Mouse (Mus musculus) liver, embryonic 14.5 days (tissue): ENCODE results near the gene Dennd1a. TPM values are rescaled to one million over a fixed set of nuclear protein-coding genes. Genes with fewer than 3 reads are reported as not detected.

Experiments
- ATAC-seq: fragments of 200-750 bp; cut with Nextera tagmentation; 2 replicates; pipeline ENCODE4 v1.8.0; 2017; ENCODE audit warnings: moderate number of reproducible peaks, mild to moderate bottlenecking, moderate library complexity; ENCODE audit not compliant: insufficient read depth
- DNase-seq, 3 experiments: peaks; one replicate each; pipeline ENCODE4 v3.0.0-alpha.2; 2012 to 2013; ENCODE audit warnings: low read depth in 3 of 3, low spot score in 3 of 3
- H3K27ac ChIP-seq: fragments of 300-500 bp; sonication (generic); 2 replicates; pipeline ENCODE4 v1.5.1; 2014; ENCODE audit warnings: moderate library complexity, mild to moderate bottlenecking, control low read depth, inconsistent platforms
- H3K27me3 ChIP-seq: fragments of 300-500 bp; sonication (generic); 2 replicates; pipeline ENCODE4 v1.6.1; 2014; ENCODE audit warnings: mild to moderate bottlenecking, low read length, moderate library complexity; ENCODE audit not compliant: control insufficient read depth, insufficient read depth
- H3K36me3 ChIP-seq: fragments of 300-500 bp; sonication (generic); replicated peaks from 2 replicates; pipeline ENCODE4 v1.6.1; 2014; ENCODE audit warnings: low read depth; ENCODE audit not compliant: control insufficient read depth, insufficient read depth
- H3K4me1 ChIP-seq, 2 experiments: fragments of 200-500 bp in 1 of 2; fragments of 300-500 bp in 1 of 2; sonication (generic) in 1 of 2; replicated peaks; 2 replicates each; pipeline ENCODE4 v1.6.1; 2012 to 2014; ENCODE audit warnings: antibody characterized with exemption in 1 of 2, inconsistent platforms in 1 of 2, low read length in 1 of 2; ENCODE audit not compliant: control insufficient read depth in 2 of 2, insufficient read depth in 2 of 2
- H3K4me2 ChIP-seq: fragments of 300-500 bp; sonication (generic); 2 replicates; pipeline ENCODE4 v1.6.1; 2014; ENCODE audit warnings: low read depth, mild to moderate bottlenecking, control low read depth, moderate library complexity
- H3K4me3 ChIP-seq, 2 experiments: fragments of 200-500 bp in 1 of 2; fragments of 300-500 bp in 1 of 2; sonication (generic) in 1 of 2; 2 replicates each; pipeline ENCODE4 v1.5.1; 2012 to 2014; ENCODE audit warnings: low read depth in 2 of 2, low read length in 2 of 2, mild to moderate bottlenecking in 2 of 2, control low read depth in 1 of 2, inconsistent platforms in 1 of 2, moderate library complexity in 1 of 2; ENCODE audit not compliant: insufficient read depth in 1 of 2
- H3K9ac ChIP-seq: fragments of 300-500 bp; sonication (generic); replicated peaks from 2 replicates; pipeline ENCODE4 v1.6.1; 2014; ENCODE audit warnings: mild to moderate bottlenecking, control low read depth, moderate library complexity
- H3K9me3 ChIP-seq: fragments of 300-500 bp; sonication (generic); 2 replicates; pipeline ENCODE4 v1.6.1; 2016; ENCODE audit warnings: low read length, mixed read lengths; ENCODE audit not compliant: control insufficient read depth
- CTCF ChIP-seq: IDR thresholded peaks from 2 replicates; pipeline ENCODE4 v1.5.1; 2016; ENCODE audit warnings: antibody characterized with exemption, low read depth, control low read depth
- EP300 ChIP-seq: IDR thresholded peaks from 2 replicates; pipeline ENCODE4 v1.6.1; 2016; ENCODE audit warnings: antibody characterized with exemption, low read depth
- whole genome bisulfite sequencing: fragments of 180-500 bp; shearing (Covaris S2); extraction: QIAGEN DNeasy Blood & Tissue Kit; methylation state at CpG from one replicate; pipeline ENCODE4 v1.1.7; 2014; ENCODE audit not compliant: insufficient replicate concordance; 5-methylcytosine and 5-hydroxymethylcytosine counted together
- polyA plus RNA-seq, 2 experiments: library from polyadenylated mRNA; depleted of rRNA in 1 of 2; stranded (reverse) in 1 of 2; unstranded in 1 of 2; fragments of >200 nt; fragmentation: Nextera tagmentation in 1 of 2; extraction: Ambion mirVana in 1 of 2; gene quantifications; 2 replicates each; pipeline versions ENCODE4 v1.2.1 to v1.2.3; 2012 to 2014

The Dennd1a gene
- polyA plus RNA-seq, 2 experiments, result 5.5 to 6.5 TPM

DNA sequence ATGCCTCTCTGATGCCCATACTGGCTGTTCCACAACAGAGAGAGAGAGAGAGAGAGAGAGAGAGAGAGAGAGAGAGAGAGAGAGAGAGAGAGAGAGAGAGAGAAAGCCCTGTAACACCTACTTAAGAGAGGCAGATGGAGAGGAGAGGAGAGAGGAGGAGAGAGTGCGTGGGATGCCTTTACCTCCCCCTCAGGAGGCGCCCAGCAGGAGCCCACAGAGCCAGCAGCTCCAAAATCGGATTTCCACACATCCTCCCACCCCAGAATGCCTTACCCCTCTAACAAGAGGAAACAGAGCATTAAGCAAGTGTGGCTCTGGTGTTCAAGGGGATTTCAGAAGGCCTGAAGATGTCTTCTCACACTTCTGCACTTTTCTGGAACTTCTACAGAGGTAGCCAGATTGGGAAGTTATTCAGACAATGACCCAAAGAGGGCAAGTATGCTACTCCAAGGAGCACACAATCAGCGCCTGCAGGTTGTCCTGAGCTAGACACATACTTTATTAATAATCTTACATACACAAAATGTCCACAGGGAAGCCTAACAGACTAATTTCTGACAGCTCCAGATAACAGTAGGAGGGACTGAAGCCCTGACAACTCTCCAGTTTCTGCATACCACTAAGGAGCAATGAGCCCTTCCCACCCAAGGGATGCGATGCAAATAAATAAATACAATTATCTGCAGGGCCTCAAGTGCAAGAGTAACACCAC is 161.4 kb downstream of the Dennd1a start:
- Histone ChIP-seq H3K4me2 (peak overlapping the region; percentile 64), H3K27ac (peak overlapping the region; percentile 83), H3K27me3 (no peaks in the 10 kb centered on the region), H3K9me3 (no peaks in the 10 kb centered on the region), H3K9ac (peak overlapping the region; percentile 58), H3K4me1 (peaks cover 37 to 45% of the 10 kb centered on the region in 2 experiments), H3K4me3 (peak overlapping the region; percentile 17 to 29; a peak in 2 of 4 replicates), H3K36me3 (no peaks in the 10 kb centered on the region)
- 33% methylated on average over 5 of the region's 5 CpGs for WGBS
- ATAC-seq, result peak; percentile 92
- TF ChIP-seq CTCF (peak; percentile 29; the same call in 1 of the 2 replicates), EP300 (peak; percentile 82)
- DNase-seq, result peak; percentile 63 to 66 (median 63)

DNA sequence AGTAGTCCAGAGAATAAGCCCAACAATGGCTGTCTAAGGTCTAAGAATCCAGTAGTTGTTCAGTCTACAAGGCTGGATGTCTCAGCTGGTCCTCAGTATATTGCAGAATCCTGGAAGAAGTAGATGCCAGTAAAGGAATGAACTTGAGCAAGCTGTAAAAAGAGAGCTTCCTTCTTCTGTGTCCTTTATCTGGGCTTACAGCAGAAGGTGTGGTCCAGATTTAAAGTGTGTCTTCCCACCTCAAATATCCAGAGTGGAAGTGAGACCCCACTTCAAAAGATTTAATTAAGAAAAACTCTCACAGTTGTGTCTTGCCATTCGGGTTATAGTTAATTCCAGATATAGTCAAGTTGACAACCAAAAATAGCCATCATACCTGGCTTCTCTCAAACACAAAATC is 162.5 kb downstream of the Dennd1a start:
- Histone ChIP-seq H3K27ac (no peak overlapping the region; the same call in 1 of the 2 replicates), H3K4me3 (no peak overlapping the region), H3K36me3 (no peaks in the 10 kb centered on the region), H3K4me2 (no peak overlapping the region), H3K9ac (no peak overlapping the region), H3K4me1 (peaks cover 29 to 39% of the 10 kb centered on the region in 2 experiments), H3K9me3 (no peaks in the 10 kb centered on the region), H3K27me3 (no peaks in the 10 kb centered on the region)
- TF ChIP-seq CTCF, result no peak
- TF ChIP-seq EP300, result no peak
- ATAC-seq, result no peak
- WGBS, result 76% methylated on average over 1 of the region's 1 CpGs
- no peak for DNase-seq

DNA sequence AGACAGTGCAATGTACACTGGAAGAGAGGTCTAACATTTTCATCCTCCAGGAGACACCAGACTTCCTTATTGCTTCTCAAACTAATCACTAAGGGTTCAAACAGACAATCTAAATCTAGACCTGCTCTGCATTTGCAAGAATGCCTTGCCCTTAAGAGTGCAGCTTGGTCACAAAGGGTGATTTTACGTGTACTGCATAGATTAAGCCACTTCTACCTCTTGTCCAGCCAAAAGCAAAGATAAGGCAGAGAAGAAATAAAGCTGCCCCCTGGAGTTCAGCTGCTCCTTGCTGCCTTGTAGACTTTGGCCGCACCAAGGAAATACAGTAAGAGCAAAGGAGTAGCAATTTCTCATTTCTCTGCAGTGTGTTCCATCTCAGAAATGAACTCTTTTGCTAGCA is 172.2 kb downstream of the Dennd1a start:
- ATAC-seq, result no peak
- Histone ChIP-seq H3K27ac (no peak overlapping the region), H3K27me3 (no peaks in the 10 kb centered on the region), H3K36me3 (no peaks in the 10 kb centered on the region), H3K4me2 (no peak overlapping the region), H3K9ac (no peak overlapping the region), H3K4me3 (no peak overlapping the region), H3K4me1 (peaks cover 0 to 8% of the 10 kb centered on the region in 2 experiments; a peak in 2 of 4 replicates), H3K9me3 (no peaks in the 10 kb centered on the region)
- WGBS, result 59% methylated on average over 2 of the region's 2 CpGs
- DNase-seq, result no peak
- TF ChIP-seq EP300 (no peak), CTCF (no peak)

DNA sequence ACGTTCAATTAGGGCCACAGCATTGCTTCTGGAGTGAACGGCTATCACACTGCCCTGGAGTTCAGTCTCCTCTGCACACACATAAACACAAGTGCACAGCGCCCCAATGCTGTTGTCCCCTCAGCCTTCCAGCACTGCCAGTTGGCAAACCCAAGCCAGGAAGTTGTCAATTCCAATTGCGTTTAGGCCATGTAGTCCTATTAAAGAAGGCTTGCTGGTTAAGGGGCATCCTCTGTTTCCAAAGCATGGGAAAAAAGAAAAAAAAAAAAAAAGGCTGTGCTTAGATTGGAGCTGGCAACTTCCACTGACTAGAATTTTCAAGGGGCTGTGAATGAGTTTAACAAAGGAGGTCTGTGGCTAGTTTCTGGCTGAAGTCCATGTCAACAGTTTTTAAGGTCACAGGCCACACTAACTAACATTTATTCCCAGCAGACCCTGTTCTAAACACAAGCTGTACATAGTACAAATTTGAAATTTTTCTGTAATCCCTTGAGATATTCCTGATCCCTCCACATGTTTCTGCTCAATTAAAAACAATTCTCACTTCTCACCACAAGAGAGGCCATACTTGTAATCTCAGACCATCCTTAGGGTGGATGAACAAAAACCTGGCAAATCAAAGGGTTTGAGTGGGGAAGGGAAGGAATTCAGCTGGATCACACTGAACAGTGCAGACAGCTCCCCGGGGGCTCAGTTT is 175.4 kb downstream of the Dennd1a start:
- no peak for TF ChIP-seq EP300
- no peak for TF ChIP-seq CTCF
- Histone ChIP-seq H3K9me3 (no peaks in the 10 kb centered on the region), H3K36me3 (no peaks in the 10 kb centered on the region), H3K27ac (no peak overlapping the region), H3K4me3 (no peak overlapping the region), H3K4me2 (no peak overlapping the region), H3K4me1 (peaks cover 0 to 8% of the 10 kb centered on the region in 2 experiments; a peak in 2 of 4 replicates), H3K9ac (no peak overlapping the region), H3K27me3 (no peaks in the 10 kb centered on the region)
- WGBS, result 72% methylated on average over 5 of the region's 5 CpGs
- ATAC-seq (no peak), DNase-seq (no peak)

DNA sequence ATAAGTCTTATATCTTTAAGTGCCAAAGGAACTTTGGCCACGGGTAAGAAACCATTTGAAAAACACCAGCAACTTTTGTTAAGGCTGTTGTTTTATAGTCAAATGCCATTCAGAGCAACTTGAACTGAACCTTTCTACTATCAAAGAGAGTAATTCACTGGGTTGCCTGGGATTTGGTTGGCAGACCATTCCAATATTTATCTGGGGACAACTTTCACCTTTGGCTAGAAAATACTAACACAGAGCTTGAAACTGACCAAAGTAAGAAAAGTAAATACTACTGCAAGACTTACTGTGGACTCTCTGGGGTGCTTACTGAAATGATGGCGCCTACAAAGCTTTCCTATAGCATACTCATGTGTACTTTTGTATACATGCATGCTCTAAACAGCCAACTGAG is 178.6 kb downstream of the Dennd1a start:
- no peaks in the 10 kb centered on the region for H3K9me3 ChIP-seq
- ATAC-seq (no peak), DNase-seq (no peak)
- no peak overlapping the region for H3K4me2 ChIP-seq
- H3K27me3 ChIP-seq, result no peaks in the 10 kb centered on the region
- 62% methylated on average over 2 of the region's 2 CpGs for WGBS
- no peak overlapping the region for H3K9ac ChIP-seq
- H3K36me3 ChIP-seq, result no peaks in the 10 kb centered on the region
- H3K27ac ChIP-seq, result no peak overlapping the region
- peaks cover 0 to 4% of the 10 kb centered on the region in 2 experiments; a peak in 2 of 4 replicates for H3K4me1 ChIP-seq
- H3K4me3 ChIP-seq, result no peak overlapping the region
- TF ChIP-seq EP300 (no peak), CTCF (no peak)
